Mouse (Mus musculus): ENCODE data around the gene Skiv2l. TPM values are rescaled to one million over a fixed set of nuclear protein-coding genes. Genes with fewer than 3 reads are reported as not detected.

Skiv2l gene
- 44.5 and 47.7 TPM in 2 replicates for polyA plus RNA-seq (2012; rRNA removed)

DNA sequence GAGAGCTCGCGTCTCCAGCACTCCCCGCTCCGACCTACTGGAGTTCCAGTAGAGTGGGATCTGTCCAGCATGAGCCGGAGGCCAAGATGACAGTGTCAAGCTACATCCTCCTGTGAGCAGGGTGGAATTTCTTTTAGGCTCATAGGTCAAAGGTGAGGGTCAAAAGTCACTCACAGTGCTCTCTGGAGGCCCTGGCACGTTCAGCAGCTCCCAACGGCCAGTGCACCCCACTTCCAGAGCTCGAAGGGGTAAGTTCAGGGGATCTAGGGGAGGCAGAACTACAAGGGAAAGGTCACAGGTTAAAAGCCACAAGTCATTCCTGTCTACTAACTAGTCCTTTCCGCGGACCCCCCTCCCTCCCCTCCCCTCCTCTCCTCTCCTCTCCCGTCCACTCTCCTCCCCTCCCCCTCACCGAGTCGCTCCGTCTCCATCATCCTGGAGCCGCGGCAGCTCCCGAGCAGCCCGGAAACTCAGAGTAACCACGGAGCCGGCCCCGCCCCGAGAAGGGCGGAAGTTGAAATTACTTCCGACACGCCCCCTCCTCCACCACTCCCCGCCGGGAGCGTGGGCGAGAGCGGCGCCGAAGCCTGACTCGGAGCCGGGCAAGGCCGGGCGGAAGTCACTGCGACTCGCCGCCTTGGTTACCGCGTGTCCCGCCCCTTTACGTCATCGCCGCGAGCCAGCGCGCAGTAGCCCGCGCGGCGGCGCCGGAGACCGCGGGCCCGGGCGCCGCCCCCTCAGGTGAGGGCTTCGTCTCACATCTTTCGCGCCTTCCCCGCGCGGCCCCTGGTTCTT is at the start of gene Skiv2l, which contains the start of gene Nelfe:
Gene Skiv2l (minus strand): TSS at position 489 of the 795 bp plus-strand sequence.
Gene Nelfe (plus strand): TSS at position 670 of the 795 bp plus-strand sequence.

DNA sequence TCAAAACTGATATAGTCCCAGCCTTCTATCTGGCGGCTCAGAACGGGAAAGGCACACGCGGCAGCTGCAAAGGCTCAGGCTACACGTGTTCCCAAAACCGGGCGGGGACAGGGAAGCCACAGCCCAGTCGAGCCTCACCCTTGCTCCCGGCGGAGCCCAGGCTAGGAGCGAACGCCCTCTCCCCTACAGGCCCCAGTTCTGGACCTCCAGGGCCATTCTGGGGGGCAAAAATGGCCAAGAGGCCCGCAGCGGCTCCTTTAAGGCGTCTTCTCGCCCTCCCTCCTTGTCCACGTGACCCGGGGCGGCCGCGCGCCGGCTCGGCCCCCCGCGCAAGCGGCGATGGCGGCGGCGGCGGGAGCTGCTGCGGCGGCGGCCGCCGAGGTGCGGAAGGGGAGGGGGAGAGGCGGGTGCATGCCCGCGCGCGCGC is 48.2 kb upstream of the Skiv2l start, which contains the start of the genes C2 and Ehmt2:
Gene C2 (minus strand): TSS at position 106 of the 427 bp plus-strand sequence.
Gene Ehmt2 (plus strand): TSS at position 310 of the 427 bp plus-strand sequence.

DNA sequence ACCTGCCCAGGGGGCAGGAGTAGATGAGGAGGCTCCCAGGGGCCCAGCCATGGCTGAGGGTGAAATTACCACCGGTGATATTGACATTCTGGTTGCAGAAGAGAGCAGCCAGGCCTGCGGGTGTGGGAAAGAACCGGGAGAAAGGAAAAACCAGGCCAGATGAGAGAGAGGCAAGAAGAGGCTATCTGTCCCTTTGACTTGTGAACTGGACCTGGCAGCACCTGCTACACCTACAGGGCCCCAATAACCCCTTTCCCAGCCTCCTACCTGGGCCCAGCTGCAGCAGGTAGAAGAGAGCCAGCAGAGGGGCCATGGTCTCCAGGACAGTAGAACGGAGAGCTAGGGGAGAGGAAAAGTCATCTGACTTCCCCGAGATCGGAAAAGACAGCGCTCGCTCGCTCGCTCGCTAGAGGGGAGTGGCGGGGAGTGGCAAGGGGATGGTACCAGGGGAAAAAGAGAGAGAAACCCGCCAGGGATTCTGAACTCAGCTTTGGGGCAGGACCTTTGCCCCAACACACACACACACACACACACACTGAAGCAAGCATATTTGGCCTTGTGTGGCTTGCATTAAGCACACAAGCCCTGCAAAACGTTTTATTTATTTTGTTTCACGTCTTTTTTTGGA is 31.8 kb upstream of the Skiv2l start, which contains the start of gene Gm20547:
Gene Gm20547 (minus strand): TSS at position 360 of the 628 bp plus-strand sequence.

DNA sequence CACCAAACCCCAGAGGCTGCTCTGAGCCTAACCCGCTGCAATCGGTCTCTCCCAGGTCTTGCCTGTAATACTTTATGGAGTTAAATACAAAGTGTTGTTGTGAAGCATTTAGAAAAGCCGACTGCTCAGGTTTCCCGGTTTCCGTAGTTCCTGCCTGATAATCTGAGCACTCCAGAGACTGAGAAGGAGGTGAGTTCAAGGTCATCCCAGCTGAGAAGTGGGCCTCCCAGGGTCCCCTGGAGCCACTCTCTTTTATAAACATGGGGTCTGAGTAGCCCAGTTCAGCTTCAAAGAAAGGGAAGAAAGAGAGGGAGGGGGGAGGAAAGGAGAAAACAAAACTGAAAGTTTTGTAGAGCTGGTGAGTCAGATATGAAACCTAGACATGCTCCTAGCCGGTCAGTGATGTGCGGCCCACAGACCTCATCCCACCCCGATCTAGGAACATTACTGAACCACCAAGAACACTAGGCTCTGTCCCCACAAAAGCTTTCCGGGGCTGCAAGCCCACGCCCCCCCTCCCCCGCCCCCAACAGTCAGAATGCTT is 29.4 kb upstream of the Skiv2l start, which contains the start of gene Zbtb12:
Gene Zbtb12 (plus strand): TSS at position 148 of the 544 bp plus-strand sequence.

DNA sequence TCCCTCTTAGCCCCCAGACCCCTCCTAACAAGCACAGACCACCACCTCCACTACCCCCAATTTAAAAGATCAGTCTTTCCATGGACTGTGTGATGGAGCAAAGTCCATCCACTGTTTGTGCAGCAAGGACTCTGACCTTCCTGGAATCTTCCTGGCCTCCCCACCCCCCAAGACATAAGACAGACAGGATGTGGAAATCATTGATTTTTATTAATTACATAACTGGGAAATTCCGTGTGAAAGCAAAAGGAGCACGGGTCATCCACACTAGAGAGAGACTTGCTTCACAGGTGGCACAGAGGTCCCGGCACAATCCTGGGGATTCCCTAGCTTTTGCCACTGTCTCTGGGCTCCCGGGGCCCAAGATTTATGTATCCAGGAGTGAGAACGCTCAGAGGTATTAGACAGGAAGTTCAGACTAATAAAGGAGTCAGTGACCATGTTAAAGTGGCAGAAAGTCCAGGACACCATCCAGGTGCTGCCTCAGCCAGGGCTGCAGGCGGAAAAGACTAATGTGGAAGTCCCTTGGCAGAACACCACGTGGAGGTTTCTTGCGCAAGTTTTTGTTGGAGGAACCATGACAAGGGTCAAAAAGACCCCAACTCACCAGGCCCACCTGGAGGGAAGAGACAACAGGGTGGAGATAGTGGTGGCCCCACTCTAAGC is 12.5 kb upstream of the Skiv2l start, which contains the start of gene Cfb:
Gene Cfb (minus strand): TSS at position 103 of the 666 bp plus-strand sequence.

DNA sequence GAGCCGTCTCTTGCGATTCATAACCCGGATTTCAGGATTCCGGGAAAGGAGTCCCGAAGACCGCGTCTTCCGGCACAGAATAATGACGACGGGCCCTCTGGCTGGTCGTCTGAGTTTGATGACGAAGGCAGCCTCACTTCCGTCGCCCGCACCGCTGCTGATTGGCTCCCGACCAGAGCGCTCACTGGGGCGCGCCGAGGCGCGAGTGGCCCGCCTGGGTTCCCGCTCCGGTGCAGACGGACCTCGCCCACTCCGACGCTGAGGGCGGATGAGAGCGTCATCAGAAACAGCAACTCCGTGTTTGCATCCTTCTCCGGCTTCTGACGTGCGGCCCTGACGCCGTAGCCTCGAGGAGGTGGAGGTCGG is 13.2 kb downstream of the Skiv2l start, which contains the start of the genes Stk19 and Dxo:
Gene Stk19 (minus strand): TSS at position 90 of the 366 bp plus-strand sequence.
Gene Dxo (plus strand): TSS at position 164 of the 366 bp plus-strand sequence.

DNA sequence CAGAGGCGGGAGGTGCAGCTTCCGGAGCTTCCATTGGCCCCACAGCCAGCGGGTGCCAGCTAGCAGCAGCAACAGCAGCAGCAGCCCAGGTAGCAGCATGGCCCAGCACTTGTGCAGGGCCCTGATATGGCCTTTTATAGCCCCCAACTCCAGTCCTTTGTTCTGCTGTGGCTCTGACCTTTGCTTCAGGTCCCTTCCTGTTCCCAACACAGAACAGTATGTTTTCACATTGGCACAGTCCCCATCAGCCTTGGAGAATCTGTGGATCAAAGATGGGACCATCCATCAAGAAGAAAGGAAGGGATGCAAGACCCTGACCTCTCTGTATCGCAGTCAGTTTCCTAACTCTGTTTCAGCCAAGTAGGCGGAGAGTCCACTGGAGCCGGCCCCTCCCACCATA is 45.7 kb downstream of the Skiv2l start, which contains the start of gene Cyp21a1:
Gene Cyp21a1 (minus strand): TSS at position 261 of the 400 bp plus-strand sequence.

Other genes with a start within 250 kb of the Skiv2l start
- gene Rnf5, start 246.5 kb downstream of the Skiv2l start, polyA plus RNA-seq (2012; rRNA removed): 56.7 and 59.0 TPM in 2 replicates
- 136 and 169 TPM in 2 replicates for gene Agpat1, start 245.9 kb downstream of the Skiv2l start, polyA plus RNA-seq (2012; rRNA removed)
- gene Egfl8, start 234.2 kb downstream of the Skiv2l start, polyA plus RNA-seq (2012; rRNA removed): 0.74 and 1.6 TPM in 2 replicates
- 20.9 and 22.1 TPM in 2 replicates for gene Ppt2, start 221.7 kb downstream of the Skiv2l start, polyA plus RNA-seq (2012; rRNA removed)
- 4.0 and 4.6 TPM in 2 replicates for gene Prrt1, start 220.7 kb downstream of the Skiv2l start, polyA plus RNA-seq (2012; rRNA removed)
- gene Fkbpl, start 205.4 kb downstream of the Skiv2l start, polyA plus RNA-seq (2012; rRNA removed): 1.4 and 2.8 TPM in 2 replicates
- gene Atf6b, start 203.1 kb downstream of the Skiv2l start, polyA plus RNA-seq (2012; rRNA removed): 40.9 and 47.9 TPM in 2 replicates
- gene Tnxb, start 179.7 kb downstream of the Skiv2l start, polyA plus RNA-seq (2012; rRNA removed): 14.8 and 21.3 TPM in 2 replicates
- 9.3 and 13.4 TPM in 2 replicates for gene C4b, start 106.3 kb downstream of the Skiv2l start, polyA plus RNA-seq (2012; rRNA removed)
- 1.1 and 3.1 TPM in 2 replicates for gene Cyp21a1, start 45.6 kb downstream of the Skiv2l start, polyA plus RNA-seq (2012; rRNA removed)
- 31.6 and 34.6 TPM in 2 replicates for gene Stk19, start 13.3 kb downstream of the Skiv2l start, polyA plus RNA-seq (2012; rRNA removed)
- gene Dxo, start 13.2 kb downstream of the Skiv2l start, polyA plus RNA-seq (2012; rRNA removed): 34.4 and 36.4 TPM in 2 replicates
- 11.5 and 13.1 TPM in 2 replicates for gene Nelfe, start 181 bp upstream of the Skiv2l start, polyA plus RNA-seq (2012; rRNA removed)
- 1.7 and 2.0 TPM in 2 replicates for gene Cfb, start 12.3 kb upstream of the Skiv2l start, polyA plus RNA-seq (2012; rRNA removed)
- 3.6 and 3.9 TPM in 2 replicates for gene Zbtb12, start 29.3 kb upstream of the Skiv2l start, polyA plus RNA-seq (2012; rRNA removed)
- not detected in 2 replicates for gene Gm20547, start 31.8 kb upstream of the Skiv2l start, polyA plus RNA-seq (2012; rRNA removed)
- 1.9 and 2.3 TPM in 2 replicates for gene C2, start 48.1 kb upstream of the Skiv2l start, polyA plus RNA-seq (2012; rRNA removed)
- 126 and 127 TPM in 2 replicates for gene Ehmt2, start 48.3 kb upstream of the Skiv2l start, polyA plus RNA-seq (2012; rRNA removed)
- 48.6 and 48.7 TPM in 2 replicates for gene Slc44a4, start 64.3 kb upstream of the Skiv2l start, polyA plus RNA-seq (2012; rRNA removed)
- 30.4 and 43.8 TPM in 2 replicates for gene Neu1, start 81.0 kb upstream of the Skiv2l start, polyA plus RNA-seq (2012; rRNA removed)
- 31.1 and 45.6 TPM in 2 replicates for gene Hspa1b, start 109.0 kb upstream of the Skiv2l start, polyA plus RNA-seq (2012; rRNA removed)
- not detected in 2 replicates for gene Gm20481, start 119.7 kb upstream of the Skiv2l start, polyA plus RNA-seq (2012; rRNA removed)
- gene Hspa1a, start 121.9 kb upstream of the Skiv2l start, polyA plus RNA-seq (2012; rRNA removed): 16.4 and 25.7 TPM in 2 replicates
- 0.34 and 0.59 TPM in 2 replicates for gene Hspa1l, start 122.5 kb upstream of the Skiv2l start, polyA plus RNA-seq (2012; rRNA removed)
- 43.9 and 62.3 TPM in 2 replicates for gene Lsm2, start 131.7 kb upstream of the Skiv2l start, polyA plus RNA-seq (2012; rRNA removed)
- gene Vars, start 150.8 kb upstream of the Skiv2l start, polyA plus RNA-seq (2012; rRNA removed): 95.5 and 126 TPM in 2 replicates
- 1.9 and 2.2 TPM in 2 replicates for gene Vwa7, start 166.4 kb upstream of the Skiv2l start, polyA plus RNA-seq (2012; rRNA removed)
- gene Sapcd1, start 177.8 kb upstream of the Skiv2l start, polyA plus RNA-seq (2012; rRNA removed): 0.58 and 1.9 TPM in 2 replicates
- gene Msh5, start 196.5 kb upstream of the Skiv2l start, polyA plus RNA-seq (2012; rRNA removed): 2.6 and 5.6 TPM in 2 replicates
- 131 and 147 TPM in 2 replicates for gene Clic1, start 199.8 kb upstream of the Skiv2l start, polyA plus RNA-seq (2012; rRNA removed)
- gene Ddah2, start 208.8 kb upstream of the Skiv2l start, polyA plus RNA-seq (2012; rRNA removed): 16.3 and 20.7 TPM in 2 replicates
- 243 and 312 TPM in 2 replicates for gene Ly6g6c, start 215.2 kb upstream of the Skiv2l start, polyA plus RNA-seq (2012; rRNA removed)
- 0.42 and 0.65 TPM in 2 replicates for gene Mpig6b, start 216.0 kb upstream of the Skiv2l start, polyA plus RNA-seq (2012; rRNA removed)
- gene Ly6g6e, start 226.7 kb upstream of the Skiv2l start, polyA plus RNA-seq (2012; rRNA removed): 99.6 and 112 TPM in 2 replicates
- gene Ly6g6d, start 227.9 kb upstream of the Skiv2l start, polyA plus RNA-seq (2012; rRNA removed): 5.1 and 6.4 TPM in 2 replicates
- 1.2 and 2.0 TPM in 2 replicates for gene Ly6g6f, start 235.4 kb upstream of the Skiv2l start, polyA plus RNA-seq (2012; rRNA removed)
- 88.7 and 152 TPM in 2 replicates for gene Abhd16a, start 239.1 kb upstream of the Skiv2l start, polyA plus RNA-seq (2012; rRNA removed)